Mouse (Mus musculus) erythroblast, embryonic 14.5 days (primary cell): Measurements from ENCODE around the gene Sgta.

Source experiments
- GATA1 ChIP-seq: IDR thresholded peaks from 2 replicates; pipeline ENCODE4 v1.6.1; 2012; ENCODE audit warnings: low read length, inconsistent platforms, mixed read lengths
- TAL1 ChIP-seq: IDR thresholded peaks from 3 replicates; pipeline ENCODE4 v1.6.1; 2012; ENCODE audit warnings: low read length, inconsistent platforms, mixed read lengths

DNA sequence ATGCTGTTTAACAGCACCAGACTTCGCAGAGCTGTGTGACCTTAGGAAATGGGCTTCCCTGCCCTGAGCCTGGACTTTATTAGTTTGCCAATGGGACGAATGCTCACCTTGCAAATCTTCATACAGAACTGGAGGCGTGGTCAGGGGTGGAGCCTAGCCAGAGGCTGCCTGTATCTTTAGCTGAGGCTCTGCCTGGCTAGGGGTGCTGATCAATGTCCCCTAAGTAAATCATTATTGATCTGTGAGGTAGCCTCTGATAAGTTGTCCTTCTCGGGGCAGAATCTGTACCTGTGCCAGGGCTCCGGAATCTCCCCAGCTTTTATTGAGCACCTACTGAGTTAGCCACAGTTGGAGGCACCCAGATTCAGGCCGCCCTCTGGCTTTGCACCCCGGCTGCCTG, 30.6 kb upstream of the Sgta start:
- TF ChIP-seq TAL1 (no peak), GATA1 (no peak)
